Mouse (Mus musculus) cerebral cortex, adult 2 months (tissue): ENCODE results near the gene Dpp7.

Source experiments
- WGBS: fragments of 180-500 bp; shearing (Covaris S2); methylation state at CpG from one replicate; pipeline ENCODE4 v1.1.7; 2018; 5-methylcytosine and 5-hydroxymethylcytosine counted together

Gene Dpp7

DNA sequence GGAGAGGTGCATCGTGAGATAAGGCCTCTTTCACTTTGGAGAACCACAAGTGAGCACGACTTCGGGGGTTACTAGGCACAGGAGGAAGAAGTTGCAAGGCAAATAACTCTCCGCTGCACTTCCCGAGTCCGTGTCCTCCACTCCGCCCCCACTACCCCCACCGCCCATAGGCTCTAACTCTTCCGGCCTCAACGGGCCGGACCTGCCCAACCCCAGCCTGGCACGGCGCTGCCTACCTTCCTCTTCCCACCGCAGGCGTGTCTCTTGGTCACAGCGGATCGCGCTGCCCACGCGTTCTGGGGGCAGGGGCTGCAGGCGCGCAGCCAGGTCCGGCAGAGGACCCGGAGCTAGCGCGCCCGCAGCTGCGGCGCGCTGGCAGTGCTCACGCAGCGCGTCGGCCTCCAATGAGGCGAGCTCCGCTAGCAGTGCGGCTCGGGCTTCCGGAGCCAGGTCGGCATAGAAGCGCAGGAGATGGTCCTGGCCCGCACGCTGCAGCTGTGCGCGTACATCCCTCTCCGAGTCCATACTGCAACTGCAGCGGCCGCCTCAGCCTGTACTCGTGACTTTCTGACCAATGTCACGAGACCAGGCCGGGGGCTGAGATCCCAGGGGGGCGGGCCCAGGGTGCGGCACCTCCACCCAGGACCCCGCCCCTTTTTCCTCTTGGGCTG lies 9.1 kb upstream of the Dpp7 start, which contains the start of gene Uap1l1:
Gene Uap1l1 (minus strand): TSS at position 592 of the 671 bp plus-strand sequence.
- under 1% methylated on average over 54 of the region's 54 CpGs for WGBS

DNA sequence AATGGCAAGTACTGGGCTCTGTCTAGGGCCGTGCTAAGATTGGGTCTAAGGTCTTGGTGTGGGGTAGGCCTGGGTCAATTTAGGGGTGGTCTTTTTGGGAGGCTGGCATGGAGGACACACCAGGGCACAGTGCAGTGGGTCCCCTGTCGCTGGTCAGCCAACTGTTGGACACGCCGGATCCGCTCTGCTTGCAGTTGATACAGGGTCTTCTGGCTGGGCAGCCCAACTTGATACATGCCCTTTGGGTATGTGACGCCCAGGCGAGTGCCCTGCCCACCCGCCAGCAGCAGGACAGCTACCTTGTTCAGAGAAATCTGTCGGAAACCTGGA lies 8.6 kb upstream of the Dpp7 start:
- 49% methylated on average over 9 of the region's 9 CpGs for WGBS

DNA sequence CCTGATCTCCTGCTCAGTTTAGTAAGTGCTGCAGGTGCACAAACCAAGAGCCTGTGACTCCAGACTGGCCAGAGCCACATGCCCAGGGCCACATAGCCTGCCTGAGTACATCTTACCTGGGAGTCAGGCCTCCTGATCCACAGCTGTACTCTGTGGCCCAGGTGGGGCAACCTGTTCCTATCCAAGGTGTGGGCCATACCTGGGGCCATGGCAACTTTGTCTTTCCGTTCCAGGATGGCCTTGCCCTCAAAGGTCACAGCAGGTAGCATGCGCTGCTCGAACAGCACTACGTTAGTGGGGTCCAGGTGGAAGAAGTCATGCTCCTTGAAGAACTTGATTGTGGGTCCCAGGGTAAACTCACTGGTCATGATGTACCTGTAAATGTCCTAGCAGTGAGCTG lies 8.2 kb upstream of the Dpp7 start:
- 95% methylated on average over 4 of the region's 4 CpGs for WGBS

DNA sequence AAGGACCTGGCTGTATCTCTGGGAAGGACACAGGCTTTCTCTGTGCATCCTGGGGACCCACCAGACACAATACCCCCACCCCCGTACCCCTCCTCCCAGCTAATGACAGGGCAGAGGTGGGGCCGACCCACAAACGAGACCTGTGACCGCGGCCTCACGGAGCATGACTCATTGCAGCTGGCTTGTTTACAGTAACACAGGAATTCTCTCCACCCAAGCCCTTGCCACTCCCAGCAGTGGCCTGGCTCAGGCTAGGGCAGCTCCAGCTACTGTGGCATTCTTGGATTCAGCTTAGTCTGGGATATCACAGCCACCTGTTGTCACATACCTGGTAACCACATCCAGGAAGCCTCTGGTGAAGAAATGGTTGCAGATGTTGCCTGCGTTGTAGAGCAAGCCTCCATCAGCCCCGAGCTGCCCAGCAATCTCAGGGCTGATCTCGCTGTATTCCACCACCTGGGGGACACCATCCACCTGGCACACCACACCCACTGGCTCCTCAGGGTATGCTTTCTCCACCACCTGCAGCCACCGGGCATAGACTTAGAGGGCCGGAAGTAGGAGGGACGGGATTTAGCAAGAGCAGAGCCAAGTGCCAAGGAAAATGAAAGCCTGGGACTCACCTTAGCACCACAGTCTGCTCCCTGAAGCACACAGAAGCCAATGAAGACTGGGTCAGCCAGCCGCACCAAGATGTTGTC lies 7.5 kb upstream of the Dpp7 start:
- WGBS, result 72% methylated on average over 13 of the region's 13 CpGs

DNA sequence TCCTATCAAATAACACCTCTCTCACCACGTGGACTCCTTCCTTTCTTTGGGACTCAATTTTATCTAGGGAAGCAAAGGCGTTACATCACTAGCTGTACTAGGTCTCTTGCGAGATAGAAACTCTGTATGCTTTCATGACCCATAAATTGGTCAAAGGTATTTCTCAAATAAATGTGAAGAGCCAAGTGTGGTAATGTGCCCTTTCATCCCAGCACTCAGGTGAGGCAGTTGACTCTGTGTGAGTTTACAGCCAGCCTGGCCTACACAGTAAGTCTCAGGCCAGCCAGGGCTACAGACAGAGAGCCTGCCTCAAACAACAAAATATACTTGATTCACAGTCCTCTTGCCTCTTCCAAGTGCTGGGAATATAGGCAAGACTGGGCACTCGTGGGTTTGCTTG lies 3.7 kb upstream of the Dpp7 start:
- WGBS, result 81% methylated on average over 4 of the region's 4 CpGs

DNA sequence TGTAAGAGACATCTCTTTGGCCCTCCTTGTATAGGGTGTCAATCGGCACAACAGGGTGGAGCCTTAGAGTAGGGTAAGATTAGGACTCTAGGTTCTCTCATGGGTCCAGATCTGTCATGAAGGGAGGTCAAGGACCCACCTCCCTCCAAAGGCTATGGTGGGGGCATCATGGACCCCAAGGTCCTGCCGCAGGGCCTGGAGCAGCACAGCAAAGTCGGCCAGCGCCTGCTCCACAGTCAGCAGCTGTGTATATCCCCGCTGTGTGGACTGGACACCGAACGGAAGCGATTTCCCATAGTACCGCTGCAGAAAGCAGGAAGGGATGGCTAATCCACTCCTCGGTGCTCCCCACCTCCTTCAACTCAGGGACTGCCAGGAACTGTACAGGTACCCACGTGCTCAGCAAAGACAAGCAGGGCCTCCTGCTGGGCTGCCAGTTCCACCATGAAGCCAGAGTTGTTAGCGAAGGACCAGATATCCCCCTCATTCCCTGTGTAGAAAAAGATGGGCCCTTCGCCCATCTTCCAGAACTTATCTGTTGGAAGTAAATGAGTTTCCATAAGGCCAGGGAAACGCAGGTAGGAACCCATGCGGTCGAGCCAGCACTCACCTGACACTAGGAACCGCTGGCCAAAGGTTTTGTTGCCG lies 616 bp downstream of the Dpp7 start:
- 37% methylated on average over 18 of the region's 18 CpGs for WGBS

DNA sequence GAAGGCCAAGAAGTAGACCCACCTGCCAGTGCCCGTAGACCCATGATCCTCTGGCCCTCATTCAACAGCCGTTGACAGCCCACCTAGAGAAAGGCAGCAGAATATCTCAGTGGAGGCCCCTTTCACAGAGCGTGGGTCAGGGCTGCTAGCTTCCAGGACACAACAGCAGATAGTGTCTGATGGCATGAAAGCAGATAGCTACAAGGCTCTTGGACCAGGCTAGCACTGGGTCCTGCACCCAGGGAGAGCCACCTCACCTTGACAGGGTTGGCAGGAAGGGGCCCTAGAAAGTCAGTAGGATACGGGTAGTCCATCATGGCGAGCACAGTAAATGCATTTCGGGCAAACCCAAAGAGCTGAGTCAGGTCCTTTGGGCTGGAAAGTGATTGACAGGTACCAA lies 1.9 kb downstream of the Dpp7 start:
- 85% methylated on average over 6 of the region's 6 CpGs for WGBS

DNA sequence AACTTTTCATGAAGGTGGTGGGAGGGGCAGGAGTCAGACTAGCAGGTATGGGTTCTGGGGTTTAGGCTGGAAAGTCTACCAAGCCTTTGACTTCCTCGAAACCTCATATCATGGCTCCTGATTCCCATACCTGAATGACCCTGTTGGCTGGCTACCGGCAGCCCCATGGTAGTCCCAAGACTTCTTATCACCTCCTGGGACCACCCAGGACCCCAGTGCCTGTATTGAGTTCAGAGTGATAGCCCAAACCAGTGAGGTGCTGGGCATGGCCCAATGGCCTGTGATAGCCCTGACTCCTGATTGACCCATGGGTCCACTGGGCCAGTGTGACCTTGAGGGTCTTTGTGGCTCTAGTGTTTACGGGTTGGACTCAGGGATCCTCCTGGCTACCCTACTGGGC lies 5.5 kb downstream of the Dpp7 start:
- 97% methylated on average over 3 of the region's 3 CpGs for WGBS

DNA sequence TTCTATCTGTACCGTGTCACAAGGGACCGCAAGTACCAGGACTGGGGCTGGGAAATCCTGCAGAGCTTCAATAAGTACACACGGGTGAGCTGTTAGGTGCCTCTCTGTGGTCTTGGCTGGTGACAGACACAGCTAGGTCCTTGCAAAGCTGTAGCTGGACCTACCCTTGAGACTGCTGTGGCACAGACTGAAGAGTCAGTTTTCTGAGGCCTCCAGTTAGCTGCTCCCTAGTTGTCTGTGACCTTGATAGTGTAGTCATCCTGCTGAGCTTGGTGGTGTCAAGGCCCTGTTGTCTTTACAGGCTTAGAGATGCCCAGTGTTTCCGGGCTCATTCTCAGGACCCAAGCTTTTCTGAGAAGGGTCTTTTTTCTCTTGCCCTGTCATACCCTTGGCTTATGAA lies 6.7 kb downstream of the Dpp7 start:
- WGBS, result 89% methylated on average over 4 of the region's 4 CpGs

DNA sequence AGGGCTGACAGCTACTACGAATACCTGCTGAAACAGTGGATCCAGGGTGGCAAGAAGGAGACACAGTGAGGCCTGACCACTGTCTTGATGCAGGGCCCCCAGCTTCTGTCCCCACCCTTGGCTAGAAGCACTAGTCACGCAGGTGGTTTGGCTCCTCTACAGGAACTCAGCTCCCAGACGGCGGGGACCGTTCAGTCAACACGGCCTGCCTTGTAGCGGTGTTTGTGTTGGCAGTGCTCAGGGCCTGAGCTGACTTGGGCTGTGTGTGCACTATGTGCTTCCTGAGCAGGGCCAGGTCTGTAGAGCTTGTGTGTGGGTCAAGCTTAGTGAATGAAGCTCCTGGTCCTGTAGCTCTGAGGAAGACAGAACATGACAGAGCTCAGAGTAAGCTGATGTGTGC lies 8.0 kb downstream of the Dpp7 start:
- WGBS, result 76% methylated on average over 7 of the region's 7 CpGs

DNA sequence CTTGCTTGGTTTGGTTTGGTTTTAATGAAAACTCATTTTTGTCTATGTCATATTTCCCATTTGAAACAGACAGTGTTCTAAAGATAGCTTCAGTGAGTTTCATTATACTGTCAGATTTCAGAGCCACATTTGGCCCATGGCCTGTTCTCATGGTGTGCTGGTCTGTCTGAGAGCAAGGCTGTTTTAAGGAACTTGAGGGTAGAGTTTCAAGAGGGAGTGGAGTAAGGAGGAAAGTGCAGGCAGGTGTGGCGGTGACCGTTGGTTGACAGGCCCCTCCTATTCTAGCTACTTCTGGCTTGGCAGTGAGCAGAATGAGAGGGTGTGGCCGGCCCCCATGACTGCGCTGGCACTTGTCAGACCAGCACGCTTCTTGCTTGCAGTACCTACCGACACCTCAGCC lies 17.9 kb downstream of the Dpp7 start:
- 69% methylated on average over 6 of the region's 6 CpGs for WGBS

DNA sequence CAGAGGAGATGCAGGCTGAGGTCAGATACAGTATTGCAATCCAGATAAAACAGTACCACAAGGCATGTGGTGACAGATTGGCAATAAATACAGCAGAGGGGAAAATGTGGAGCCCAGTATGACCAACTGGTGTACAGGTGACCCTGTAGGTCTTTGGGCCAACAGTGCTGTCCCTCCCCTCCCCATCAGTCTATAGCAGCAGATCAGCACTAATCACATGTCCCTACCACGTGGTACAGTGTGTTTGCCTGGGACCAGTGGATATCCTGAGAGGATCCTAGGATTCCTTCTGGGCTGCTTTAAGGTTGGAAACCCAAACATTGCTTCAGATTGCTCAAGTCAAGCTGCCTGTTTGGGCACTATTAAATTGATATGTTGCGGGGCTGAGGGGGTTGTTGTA lies 22.6 kb downstream of the Dpp7 start:
- WGBS, result 73% methylated on average over 2 of the region's 2 CpGs

DNA sequence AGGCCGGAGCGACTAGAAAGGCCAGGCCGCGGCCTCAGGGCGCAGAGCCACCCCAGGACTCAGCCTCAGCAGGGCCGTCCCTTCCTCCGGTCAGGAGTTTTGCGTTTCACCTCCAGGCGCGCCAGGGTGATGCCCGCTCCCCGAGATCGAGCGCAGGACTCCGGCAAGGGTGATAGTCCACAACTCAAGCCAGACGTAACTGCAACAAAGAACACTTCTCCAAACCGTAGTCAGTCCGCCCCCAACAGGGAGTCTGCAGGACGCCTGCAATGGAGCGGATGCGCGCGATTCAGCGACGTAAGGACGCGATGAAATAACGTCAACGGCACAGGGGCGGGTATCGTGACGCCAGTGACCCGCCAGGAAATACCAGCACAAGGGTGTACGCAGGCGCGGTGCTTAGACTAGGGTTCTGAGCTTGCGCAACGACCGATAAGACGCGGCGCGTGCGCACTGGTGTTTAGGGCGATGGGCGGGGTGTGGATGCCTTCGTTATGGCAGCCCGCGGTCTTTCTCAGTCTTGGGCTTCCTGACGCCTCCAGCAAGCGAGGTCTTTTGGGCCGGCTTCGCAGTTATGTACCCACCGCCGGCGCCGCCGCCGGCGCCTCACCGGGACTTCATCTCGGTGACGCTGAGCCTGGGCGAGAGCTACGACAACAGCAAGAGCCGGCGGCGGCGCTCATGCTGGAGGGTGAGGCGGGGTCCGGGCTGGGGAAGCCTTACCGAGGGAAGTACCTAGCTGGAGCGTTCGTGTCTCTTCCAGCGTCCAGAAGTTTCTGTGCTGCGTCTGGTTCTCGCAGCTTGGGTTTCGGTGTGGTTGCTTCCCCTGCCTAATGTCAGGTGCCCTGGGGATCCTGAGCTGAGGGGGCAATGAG lies 23.6 kb downstream of the Dpp7 start, which contains the start of gene Man1b1:
Gene Man1b1 (plus strand): TSS at position 53 of the 875 bp plus-strand sequence.
- under 1% methylated on average over 78 of the region's 78 CpGs for WGBS

DNA sequence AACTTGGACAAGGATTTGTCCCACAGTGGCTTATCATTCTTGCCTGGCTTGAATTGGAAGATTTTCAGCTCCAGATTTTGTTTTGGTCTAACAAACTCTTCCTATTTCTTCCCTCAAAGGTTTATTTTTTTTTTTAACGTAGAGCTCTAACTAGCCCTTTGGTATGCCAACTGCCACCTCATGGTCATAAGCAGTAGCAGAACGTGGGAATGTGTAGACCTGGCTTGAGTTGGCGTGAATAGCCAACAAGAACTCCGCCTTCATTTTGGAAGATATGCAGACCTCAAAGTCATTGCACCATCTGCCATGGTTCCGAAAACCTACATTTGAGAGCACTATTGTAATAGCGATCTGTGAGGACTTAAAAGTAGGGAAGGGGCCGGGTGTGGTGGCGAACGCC lies 24.7 kb downstream of the Dpp7 start:
- 48% methylated on average over 9 of the region's 9 CpGs for WGBS

DNA sequence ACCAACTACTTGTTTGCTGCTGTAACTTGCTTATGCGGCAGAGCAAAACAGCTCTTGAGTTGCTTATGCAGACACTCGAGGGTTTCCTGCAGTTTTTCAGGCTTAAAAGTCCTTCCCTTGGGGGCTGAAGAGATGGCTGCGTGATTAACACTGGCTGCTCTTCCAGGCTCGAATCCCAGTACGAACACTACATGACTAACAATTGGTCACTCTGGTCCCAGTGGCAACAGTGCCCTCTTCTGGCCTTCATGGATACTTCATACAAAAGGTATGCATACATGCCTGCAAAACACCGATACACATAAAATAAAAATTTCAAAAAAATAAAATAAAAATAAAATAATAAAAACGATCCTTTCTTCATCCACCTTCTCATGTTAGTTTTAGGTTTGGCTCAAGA lies 27.7 kb downstream of the Dpp7 start:
- WGBS, result 21% methylated on average over 7 of the region's 7 CpGs

DNA sequence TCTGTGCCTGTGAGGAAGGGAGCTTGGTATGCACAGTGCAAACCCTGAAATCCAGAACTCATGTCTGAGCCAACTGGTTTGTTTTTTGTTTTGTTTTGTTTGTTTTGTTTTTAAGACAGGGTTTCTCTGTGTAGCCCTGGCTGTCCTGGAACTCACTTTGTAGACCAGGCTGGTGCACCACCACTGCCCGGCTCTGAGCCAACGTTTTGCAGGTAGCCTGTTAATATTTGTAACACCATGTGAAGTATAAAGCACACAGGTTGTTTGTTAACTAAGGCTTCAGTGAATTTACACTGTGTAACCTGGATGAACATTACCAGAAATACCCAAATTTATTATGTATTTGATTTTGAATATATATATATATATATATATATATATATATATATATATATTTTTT lies 30.1 kb downstream of the Dpp7 start:
- 75% methylated on average over 2 of the region's 2 CpGs for WGBS

DNA sequence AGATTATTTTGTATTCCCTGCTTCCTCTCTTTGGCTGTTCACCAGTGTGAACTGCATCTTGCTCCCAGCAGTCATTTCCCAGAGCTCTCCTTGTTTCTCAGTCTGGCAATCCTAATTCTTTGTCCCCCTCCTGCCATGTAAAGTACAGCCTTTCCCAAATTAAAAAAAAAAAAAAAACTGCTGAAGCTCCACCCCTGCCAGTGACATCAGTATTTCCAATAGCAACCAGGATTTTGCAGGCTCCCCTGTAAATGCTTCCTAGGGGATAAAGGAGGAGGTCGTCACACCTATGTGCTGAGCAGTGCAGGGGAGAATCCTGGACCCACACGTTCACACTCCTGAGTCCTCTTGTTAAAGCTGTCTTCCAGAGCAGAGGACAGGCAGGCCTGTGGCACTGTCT lies 36.1 kb downstream of the Dpp7 start:
- 23% methylated on average over 2 of the region's 2 CpGs for WGBS

DNA sequence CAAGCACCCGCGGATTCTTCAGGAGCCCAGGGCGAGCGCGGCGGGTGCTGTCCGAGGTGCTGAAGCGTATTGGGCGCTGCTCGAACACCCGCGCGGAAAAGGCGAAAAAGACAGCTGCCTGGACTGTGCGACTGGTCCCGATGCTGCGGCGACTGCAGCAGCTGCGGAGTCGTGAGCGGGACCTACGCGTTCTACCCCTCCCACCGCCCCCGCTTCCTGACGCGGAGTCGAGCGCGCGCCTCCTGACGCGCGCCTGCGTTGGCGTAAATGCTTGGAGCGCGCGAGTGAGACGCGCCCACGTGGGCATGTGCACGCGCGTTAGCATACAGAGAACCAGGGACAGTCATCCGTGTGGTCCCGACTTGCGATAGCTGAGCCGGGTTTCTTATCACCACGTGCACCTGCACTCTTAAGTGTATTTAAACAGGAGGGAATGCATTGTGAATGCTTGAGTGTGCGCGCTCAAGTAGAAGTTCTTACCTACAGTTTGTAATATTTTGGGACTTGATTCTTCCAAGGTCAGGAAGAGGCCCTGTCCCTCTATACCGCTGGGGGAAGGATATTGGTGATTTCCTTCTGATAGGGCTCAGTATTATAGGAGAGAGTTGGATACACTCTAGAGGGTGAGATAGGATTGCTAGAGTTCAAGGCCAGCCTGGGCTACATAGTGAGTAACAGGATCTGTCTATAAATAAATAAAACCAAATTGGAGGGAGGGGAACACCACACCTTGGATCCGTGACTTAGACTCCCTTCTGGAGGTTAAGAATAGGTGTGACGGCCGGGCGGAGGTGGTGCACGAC lies 37.0 kb downstream of the Dpp7 start, which contains the start of gene Grin1:
Gene Grin1 (minus strand): TSS at position 217 of the 803 bp plus-strand sequence.
- WGBS, result 8% methylated on average over 58 of the region's 58 CpGs

DNA sequence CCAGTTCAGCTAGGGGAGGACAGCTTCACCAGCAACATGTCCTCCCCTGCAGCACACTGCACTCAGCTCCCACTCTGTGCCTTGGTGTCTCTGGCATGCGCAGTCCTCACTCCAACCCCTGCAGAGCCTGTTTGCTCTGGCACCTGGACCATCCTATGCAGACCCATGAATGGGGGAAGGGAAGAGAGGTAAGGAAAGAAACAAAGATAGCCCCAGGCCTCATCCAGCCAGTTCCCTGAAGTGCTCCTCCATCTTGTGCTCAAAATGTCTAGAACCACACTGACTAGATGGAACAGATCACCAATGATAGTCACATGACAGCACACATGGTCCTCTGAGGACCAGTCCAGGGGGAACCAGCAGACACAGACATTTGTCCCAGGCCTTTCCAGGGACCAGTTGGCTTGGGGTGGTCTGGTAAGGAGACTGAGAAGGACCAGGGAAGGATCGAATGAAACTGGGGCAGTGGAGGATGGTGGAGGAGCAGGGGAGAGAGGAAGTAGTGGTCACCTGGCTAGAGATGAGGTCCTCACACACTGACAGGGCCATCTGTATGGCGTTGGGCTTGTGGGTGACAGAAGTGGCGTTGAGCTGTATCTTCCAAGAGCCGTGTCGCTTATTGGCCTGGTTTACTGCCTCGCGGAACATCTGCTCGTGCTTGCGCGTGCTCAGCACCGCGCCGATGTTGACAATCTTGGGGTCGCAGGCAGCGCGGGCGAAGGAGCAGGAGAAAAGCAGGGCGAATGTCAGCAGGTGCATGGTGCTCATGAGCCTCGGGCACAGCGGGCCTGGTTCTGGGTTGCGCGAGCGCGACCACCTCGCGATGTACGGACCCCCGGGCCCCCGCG lies 37.8 kb downstream of the Dpp7 start:
- 3% methylated on average over 31 of the region's 31 CpGs for WGBS

DNA sequence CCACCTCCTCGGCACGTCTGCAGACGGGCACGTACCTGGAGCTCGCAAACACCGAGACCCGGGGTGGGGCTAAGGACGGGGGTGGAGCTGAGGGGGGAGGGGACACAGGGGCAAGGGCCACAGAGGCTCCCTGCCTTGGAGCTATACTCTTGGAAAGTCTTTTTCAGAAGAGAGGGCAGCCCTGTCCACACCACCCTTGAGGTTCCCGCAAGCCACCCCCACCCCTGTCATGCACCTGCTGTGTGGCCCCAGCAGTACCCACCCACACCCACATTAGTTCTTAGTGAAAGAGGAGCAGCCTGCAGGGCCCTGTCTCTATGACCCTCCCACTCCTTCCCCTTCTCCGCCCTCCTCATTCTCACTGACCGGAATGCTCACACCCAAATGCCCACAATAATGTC lies 44.7 kb downstream of the Dpp7 start:
- 9% methylated on average over 11 of the region's 11 CpGs for WGBS
